Mouse (Mus musculus): ENCODE data around the gene Maff. TPM values are rescaled to one million over a fixed set of nuclear protein-coding genes. Genes with fewer than 3 reads are reported as not detected.

The Maff gene
- polyA plus RNA-seq, 1 experiment, result 6.4 TPM

DNA sequence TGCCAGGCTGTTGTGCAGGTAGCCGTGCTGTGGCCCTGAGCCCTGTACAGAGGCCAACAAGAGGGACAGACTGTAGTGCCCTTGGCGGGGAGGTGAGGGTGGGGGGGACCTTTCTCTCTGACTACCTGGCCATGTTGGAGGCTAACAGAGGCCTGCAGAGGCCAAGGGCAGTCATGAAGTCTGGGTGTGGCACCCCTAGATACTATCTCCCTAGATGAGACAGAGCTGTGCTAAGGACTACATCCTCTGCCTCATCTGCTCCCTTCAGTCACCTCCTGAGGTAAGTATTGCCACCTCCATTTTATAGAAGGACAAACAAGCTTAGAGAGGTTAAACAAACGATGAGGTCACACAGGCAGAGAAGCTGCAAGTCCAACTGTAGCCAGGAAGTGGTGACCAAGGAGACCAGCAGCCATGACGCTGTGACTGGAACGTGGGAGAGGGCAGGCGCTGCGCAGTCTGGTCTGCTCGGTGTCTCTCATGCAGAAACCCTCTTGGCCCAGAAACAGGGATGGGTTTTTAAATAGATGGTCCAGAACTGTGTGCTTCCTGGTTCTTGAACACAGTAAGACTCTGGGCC, 22.5 kb downstream of the Maff start:
- H3K9me3 ChIP-seq, result no peaks in the 10 kb centered on the region
- peaks cover 98% of the 10 kb centered on the region for H3K36me3 ChIP-seq (replicated peaks; ENCODE audit: low read length)
- H3K27me3 ChIP-seq (replicated peaks), result no peaks in the 10 kb centered on the region
- no peak for TF ChIP-seq FLI1 (IDR thresholded peaks at IDR 0.05; ENCODE audit: low read length)
- TF ChIP-seq GATA1 (IDR thresholded peaks at IDR 0.05; ENCODE audit: borderline replicate concordance, low read length), result no peak
- peaks cover 27% of the 10 kb centered on the region for H3K4me1 ChIP-seq
- H3K4me3 ChIP-seq (replicated peaks), result no peak overlapping the region

DNA sequence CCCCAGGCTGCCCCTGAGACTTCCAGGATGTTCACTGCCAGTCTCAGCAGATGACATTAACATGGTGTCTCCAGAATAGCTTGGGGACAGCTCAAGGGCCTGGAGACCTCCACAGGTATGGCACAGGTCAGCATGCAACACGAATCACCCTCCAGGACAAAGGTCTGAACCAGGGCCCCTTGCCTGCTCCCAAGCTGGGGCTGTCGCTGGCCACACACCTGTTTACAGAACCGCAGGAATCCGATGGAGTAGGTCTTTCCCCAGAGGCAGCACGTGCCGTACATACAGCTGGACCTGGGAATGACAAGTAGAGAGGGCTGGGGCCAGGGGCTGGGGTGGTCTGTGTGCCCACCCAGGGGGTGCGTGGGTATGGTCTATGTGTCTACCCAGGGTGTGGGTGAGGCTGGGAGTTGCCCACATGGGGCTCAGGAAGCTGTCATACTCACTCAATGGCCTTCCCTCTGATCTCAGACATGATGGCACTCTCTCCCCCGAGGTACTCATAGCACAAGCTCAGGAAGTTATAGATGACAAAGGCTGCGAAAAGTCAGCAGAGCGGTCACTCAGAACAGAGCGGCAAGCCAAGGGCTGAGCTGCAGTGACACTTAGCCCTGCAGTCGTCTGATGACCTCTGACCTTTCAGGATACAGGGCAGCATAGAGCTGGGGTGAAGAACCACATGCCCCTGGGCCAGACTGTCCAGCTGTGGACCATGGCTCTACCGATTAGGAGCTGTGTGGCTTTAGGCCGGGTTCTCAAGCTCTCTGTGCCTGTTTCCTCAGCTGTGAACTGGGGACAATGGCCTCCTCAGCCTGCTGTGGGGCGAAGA, 23.2 kb downstream of the Maff start:
- Histone ChIP-seq H3K27me3 (replicated peaks) (no peaks in the 10 kb centered on the region), H3K9me3 (no peaks in the 10 kb centered on the region), H3K4me1 (peaks cover 27% of the 10 kb centered on the region), H3K36me3 (replicated peaks; ENCODE audit: low read length) (peaks cover 98% of the 10 kb centered on the region), H3K4me3 (replicated peaks) (no peak overlapping the region)
- no peak for TF ChIP-seq FLI1 (IDR thresholded peaks at IDR 0.05; ENCODE audit: low read length)
- no peak for TF ChIP-seq GATA1 (IDR thresholded peaks at IDR 0.05; ENCODE audit: borderline replicate concordance, low read length)

DNA sequence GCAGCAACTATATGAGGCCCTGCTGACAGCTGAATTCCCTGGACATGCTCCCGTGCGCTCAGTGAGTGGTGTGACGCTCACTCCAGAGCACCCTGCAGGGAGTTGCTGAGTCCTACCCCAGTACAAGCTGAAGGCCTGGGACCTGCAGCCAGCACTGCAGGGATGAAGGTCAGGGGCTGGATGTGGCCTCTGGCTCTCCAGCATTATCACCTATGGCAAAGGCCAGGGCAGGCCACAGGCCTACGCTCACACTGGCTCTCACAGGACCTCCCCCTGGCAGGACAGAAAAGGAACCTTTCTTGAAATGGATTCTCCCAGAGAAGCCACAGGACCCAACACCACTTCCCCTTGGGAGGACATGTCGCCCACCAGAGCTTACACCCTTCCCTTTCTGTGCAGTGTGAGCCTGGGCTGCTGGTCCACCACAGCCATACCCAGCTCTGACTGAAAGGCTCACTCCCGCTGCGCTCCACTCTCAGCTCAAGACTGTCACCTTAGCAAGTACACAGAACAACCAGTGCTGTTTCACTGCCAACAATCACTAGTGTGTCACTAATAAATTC, 23.9 kb downstream of the Maff start:
- TF ChIP-seq GATA1 (IDR thresholded peaks at IDR 0.05; ENCODE audit: borderline replicate concordance, low read length), result no peak
- Histone ChIP-seq H3K4me3 (replicated peaks) (no peak overlapping the region), H3K36me3 (replicated peaks; ENCODE audit: low read length) (peaks cover 96% of the 10 kb centered on the region), H3K4me1 (peaks cover 27% of the 10 kb centered on the region), H3K27me3 (replicated peaks) (no peaks in the 10 kb centered on the region), H3K9me3 (no peaks in the 10 kb centered on the region)

DNA sequence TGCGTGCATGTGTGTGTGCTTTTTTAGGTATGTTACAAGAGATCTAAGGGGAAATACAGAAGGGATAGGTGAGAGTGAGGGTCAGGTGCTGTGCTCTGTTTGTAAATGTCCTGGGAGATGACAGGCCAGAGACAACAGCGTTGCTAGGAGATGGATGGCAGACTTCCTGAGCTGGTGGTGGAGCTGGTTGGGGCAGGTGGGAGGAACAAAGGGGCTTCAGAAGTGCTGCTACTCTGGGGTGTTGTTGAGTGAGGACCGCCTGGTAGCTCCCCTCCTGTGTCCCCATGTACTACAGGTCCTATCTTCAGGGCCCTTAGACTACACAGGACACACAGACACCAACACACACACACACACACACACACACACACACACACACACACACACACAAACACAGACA, 28.3 kb downstream of the Maff start:
- peaks cover 31% of the 10 kb centered on the region for H3K4me1 ChIP-seq
- no peak overlapping the region for H3K4me3 ChIP-seq (replicated peaks)
- TF ChIP-seq FLI1 (IDR thresholded peaks at IDR 0.05; ENCODE audit: low read length) (no peak), GATA1 (IDR thresholded peaks at IDR 0.05; ENCODE audit: borderline replicate concordance, low read length) (no peak)
- peaks cover 90% of the 10 kb centered on the region for H3K36me3 ChIP-seq (replicated peaks; ENCODE audit: low read length)
- no peaks in the 10 kb centered on the region for H3K9me3 ChIP-seq
- no peaks in the 10 kb centered on the region for H3K27me3 ChIP-seq (replicated peaks)

DNA sequence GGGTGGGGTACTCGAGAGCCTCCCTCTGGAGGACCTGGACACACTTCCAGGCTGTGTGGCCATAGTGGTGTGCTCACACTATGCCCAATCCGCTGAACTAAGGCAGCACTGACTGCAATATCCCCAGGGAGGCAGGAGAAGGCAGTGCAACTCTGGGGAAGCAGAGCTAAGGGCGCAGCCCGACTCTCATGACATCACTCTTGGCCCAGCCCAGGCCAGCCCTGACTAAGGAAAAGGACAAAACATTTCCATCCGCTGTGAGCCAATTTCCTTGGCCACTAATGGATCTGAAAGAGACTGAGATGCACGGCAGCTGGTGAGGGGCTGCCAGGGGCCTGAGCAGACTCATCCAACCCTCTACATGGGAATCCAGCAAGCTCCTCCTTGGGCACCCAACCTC, 31.3 kb downstream of the Maff start:
- no peak overlapping the region for H3K4me3 ChIP-seq (replicated peaks)
- peaks cover 70% of the 10 kb centered on the region for H3K36me3 ChIP-seq (replicated peaks; ENCODE audit: low read length)
- no peaks in the 10 kb centered on the region for H3K27me3 ChIP-seq (replicated peaks)
- H3K4me1 ChIP-seq, result peaks cover 35% of the 10 kb centered on the region
- no peak for TF ChIP-seq FLI1 (IDR thresholded peaks at IDR 0.05; ENCODE audit: low read length)
- TF ChIP-seq GATA1 (IDR thresholded peaks at IDR 0.05; ENCODE audit: borderline replicate concordance, low read length), result no peak
- no peaks in the 10 kb centered on the region for H3K9me3 ChIP-seq

- TF ChIP-seq FLI1 (IDR thresholded peaks at IDR 0.05; ENCODE audit: low read length), result no peak
- TF ChIP-seq GATA1 (IDR thresholded peaks at IDR 0.05; ENCODE audit: borderline replicate concordance, low read length), result no peak
- H3K4me1 ChIP-seq, result peaks cover 35% of the 10 kb centered on the region
- H3K36me3 ChIP-seq (replicated peaks; ENCODE audit: low read length), result peaks cover 63% of the 10 kb centered on the region
- no peaks in the 10 kb centered on the region for H3K9me3 ChIP-seq
- H3K27me3 ChIP-seq (replicated peaks), result no peaks in the 10 kb centered on the region
- H3K4me3 ChIP-seq (replicated peaks), result no peak overlapping the region
Measured at GRCm38 (mm10) chr15:79378608-79379007, 32.2 kb downstream of the Maff start.

DNA sequence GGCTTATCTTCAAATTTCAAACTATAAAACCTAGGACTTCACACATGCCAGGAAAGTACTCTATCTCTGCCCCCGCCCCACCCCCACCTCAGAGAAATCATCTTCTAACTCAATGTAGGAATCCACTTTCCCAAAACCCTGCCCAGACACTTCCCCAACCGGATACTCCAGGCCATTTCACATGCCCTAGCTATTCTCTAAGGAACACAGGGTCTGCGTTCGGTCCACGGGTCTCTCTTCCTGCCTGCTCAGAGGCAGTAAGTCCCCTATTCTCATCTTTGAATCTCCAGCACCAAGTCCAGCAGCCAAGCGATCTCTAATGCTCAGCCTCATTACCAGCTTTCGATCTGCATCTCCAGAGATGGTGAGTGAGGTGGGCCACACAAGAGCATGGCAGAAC, 33.2 kb downstream of the Maff start:
- no peaks in the 10 kb centered on the region for H3K9me3 ChIP-seq
- peaks cover 35% of the 10 kb centered on the region for H3K4me1 ChIP-seq
- TF ChIP-seq GATA1 (IDR thresholded peaks at IDR 0.05; ENCODE audit: borderline replicate concordance, low read length) (no peak), FLI1 (IDR thresholded peaks at IDR 0.05; ENCODE audit: low read length) (no peak)
- H3K36me3 ChIP-seq (replicated peaks; ENCODE audit: low read length), result peaks cover 59% of the 10 kb centered on the region
- no peak overlapping the region for H3K4me3 ChIP-seq (replicated peaks)
- no peaks in the 10 kb centered on the region for H3K27me3 ChIP-seq (replicated peaks)

DNA sequence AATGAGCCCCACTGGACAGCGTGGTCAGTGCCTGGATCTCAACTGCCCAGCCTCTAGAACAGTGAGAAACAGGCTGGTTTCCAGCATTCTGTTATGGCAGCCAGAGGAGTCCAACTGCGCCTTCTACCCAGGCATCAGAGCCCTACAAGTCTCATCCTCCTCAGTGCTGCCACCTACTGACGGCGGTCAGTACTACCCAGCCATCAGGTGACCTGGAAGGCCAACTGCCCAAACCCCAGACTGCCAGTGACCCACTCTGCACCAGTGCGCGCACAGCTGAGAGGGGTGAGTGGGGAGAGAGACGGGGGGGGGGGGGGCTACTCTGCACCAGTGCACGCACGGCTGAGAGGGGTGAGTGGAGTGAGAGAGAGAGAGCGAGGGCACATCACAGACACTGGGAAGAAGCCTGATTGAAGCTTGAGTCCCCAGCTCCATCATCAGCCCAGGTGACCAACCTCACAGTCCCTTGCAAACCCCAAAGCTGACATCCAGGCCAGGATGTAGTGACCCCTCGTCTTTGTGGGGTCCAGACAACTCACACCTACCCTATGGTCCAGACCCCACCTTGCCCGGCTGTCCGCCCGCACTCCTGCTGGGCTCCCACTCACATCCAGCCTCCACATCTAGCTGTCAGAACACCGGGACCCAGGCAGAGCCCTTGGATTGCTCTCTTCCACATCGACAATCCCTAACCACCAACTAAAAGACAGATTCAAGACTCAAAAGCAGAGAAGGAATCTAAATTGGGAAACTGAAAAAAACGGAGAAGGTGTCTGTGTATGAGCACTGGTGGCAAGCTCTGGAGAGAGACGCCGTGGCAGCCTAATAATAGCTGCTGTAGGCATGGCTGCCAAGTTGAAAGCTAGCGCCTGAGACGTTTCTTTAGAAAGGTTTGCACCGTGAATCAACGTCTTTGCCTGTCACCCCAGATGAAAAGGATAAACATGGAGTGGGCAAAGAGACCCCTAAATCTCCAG, 34.3 kb downstream of the Maff start:
- H3K9me3 ChIP-seq, result no peaks in the 10 kb centered on the region
- H3K4me3 ChIP-seq (replicated peaks), result peak overlapping the region; percentile 48
- TF ChIP-seq GATA1 (IDR thresholded peaks at IDR 0.05; ENCODE audit: borderline replicate concordance, low read length) (no peak), FLI1 (IDR thresholded peaks at IDR 0.05; ENCODE audit: low read length) (no peak)
- H3K27me3 ChIP-seq (replicated peaks), result no peaks in the 10 kb centered on the region
- H3K4me1 ChIP-seq, result peaks cover 37% of the 10 kb centered on the region
- H3K36me3 ChIP-seq (replicated peaks; ENCODE audit: low read length), result peaks cover 56% of the 10 kb centered on the region

- TF ChIP-seq FLI1 (IDR thresholded peaks at IDR 0.05; ENCODE audit: low read length) (no peak), GATA1 (IDR thresholded peaks at IDR 0.05; ENCODE audit: borderline replicate concordance, low read length) (no peak)
- Histone ChIP-seq H3K9me3 (no peaks in the 10 kb centered on the region), H3K36me3 (replicated peaks; ENCODE audit: low read length) (peaks cover 56% of the 10 kb centered on the region), H3K27me3 (replicated peaks) (no peaks in the 10 kb centered on the region), H3K4me1 (peaks cover 42% of the 10 kb centered on the region), H3K4me3 (replicated peaks) (no peak overlapping the region)
Measured at GRCm38 (mm10) chr15:79381644-79382043, 35.2 kb downstream of the Maff start.

Measured in megakaryocyte, embryonic 14.5 days (primary cell).